Comparison of ENCODE assay signal across 8 mouse cellular contexts in genomic region chr1:133131561-133131905, GRCm38 (mm10). TPM values are rescaled to one million over a fixed set of nuclear protein-coding genes. Genes with fewer than 3 reads are reported as not detected.
DNase-seq lines count a peak whose midpoint lies in the region; ATAC-seq lines count a peak whose summit lies in the region.

No protein-coding gene starts in this region.

- peak overlapping the region; percentile 94 for H3K9ac ChIP-seq in lung, embryonic 15.5 days
- peak overlapping the region; percentile 98 for H3K9ac ChIP-seq in embryonic facial prominence, embryonic 15.5 days
- H3K9ac ChIP-seq in limb, embryonic 13.5 days = peak overlapping the region; percentile 97
- H3K9ac ChIP-seq in neural tube, embryonic 15.5 days (replicated peaks) = peak overlapping the region; percentile 97

- WGBS in lung, embryonic 15.5 days = under 1% methylated on average over 35 of the region's 35 CpGs
- under 1% methylated on average over 35 of the region's 35 CpGs for WGBS in embryonic facial prominence, embryonic 15.5 days
- WGBS in limb, embryonic 13.5 days = 0% methylated on average over 35 of the region's 35 CpGs
- under 1% methylated on average over 35 of the region's 35 CpGs for WGBS in neural tube, embryonic 15.5 days

- H3K27ac ChIP-seq in lung, embryonic 15.5 days = peak overlapping the region; percentile 98
- peak overlapping the region; percentile 98 for H3K27ac ChIP-seq in embryonic facial prominence, embryonic 15.5 days (replicated peaks)
- peak overlapping the region; percentile 97 for H3K27ac ChIP-seq in limb, embryonic 13.5 days
- peak overlapping the region; percentile 98 for H3K27ac ChIP-seq in neural tube, embryonic 15.5 days (replicated peaks)

- no peaks in the 10 kb centered on the region for H3K9me3 ChIP-seq in lung, embryonic 15.5 days
- no peaks in the 10 kb centered on the region for H3K9me3 ChIP-seq in embryonic facial prominence, embryonic 15.5 days (replicated peaks)
- no peaks in the 10 kb centered on the region for H3K9me3 ChIP-seq in limb, embryonic 13.5 days
- H3K9me3 ChIP-seq in neural tube, embryonic 15.5 days (replicated peaks) = no peaks in the 10 kb centered on the region

- H3K4me2 ChIP-seq in lung, embryonic 15.5 days = peak overlapping the region; percentile 89
- peak overlapping the region; percentile 86 for H3K4me2 ChIP-seq in embryonic facial prominence, embryonic 15.5 days (replicated peaks)
- peak overlapping the region; percentile 100 for H3K4me2 ChIP-seq in limb, embryonic 13.5 days (replicated peaks)
- H3K4me2 ChIP-seq in neural tube, embryonic 15.5 days = peak overlapping the region; percentile 98

- peaks cover 19% of the 10 kb centered on the region for H3K4me1 ChIP-seq in lung, embryonic 15.5 days
- H3K4me1 ChIP-seq in embryonic facial prominence, embryonic 15.5 days = peaks cover 44% of the 10 kb centered on the region
- H3K4me1 ChIP-seq in limb, embryonic 13.5 days = peaks cover 48% of the 10 kb centered on the region
- H3K4me1 ChIP-seq in neural tube, embryonic 15.5 days = peaks cover 58% of the 10 kb centered on the region

- no peak; the same call in 1 of the 2 replicates for ATAC-seq in lung, embryonic 15.5 days (ENCODE audit: borderline replicate concordance, extremely low read depth, low FRiP score, low TSS enrichment)
- no peak for ATAC-seq in embryonic facial prominence, embryonic 15.5 days (ENCODE audit: insufficient number of reproducible peaks, low FRiP score, low TSS enrichment, low read depth)
- ATAC-seq in limb, embryonic 13.5 days (ENCODE audit: low FRiP score, low read depth) = no peak
- no peak for ATAC-seq in neural tube, embryonic 15.5 days (ENCODE audit: low FRiP score)

- H3K4me3 ChIP-seq in lung, embryonic 15.5 days = peak overlapping the region; percentile 77
- H3K4me3 ChIP-seq in embryonic facial prominence, embryonic 15.5 days (replicated peaks) = peak overlapping the region; percentile 95
- H3K4me3 ChIP-seq in limb, embryonic 13.5 days = peak overlapping the region; percentile 99
- H3K4me3 ChIP-seq in neural tube, embryonic 15.5 days (replicated peaks) = peak overlapping the region; percentile 80

- no peak for DNase-seq in lung, postnatal 14 days
- no peak for DNase-seq in urinary bladder, postnatal 4 days (ENCODE audit: low spot score in 2 of 2)
- no peak for DNase-seq in thymus, postnatal 4 days
- DNase-seq in frontal cortex, adult 2 months (ENCODE audit: extremely low spot score in 1 of 2, low spot score in 1 of 2) = no peak

- peaks cover 5% of the 10 kb centered on the region; the same call in 1 of the 2 replicates for H3K36me3 ChIP-seq in lung, embryonic 15.5 days
- H3K36me3 ChIP-seq in embryonic facial prominence, embryonic 15.5 days = peaks cover 7% of the 10 kb centered on the region; the same call in 1 of the 2 replicates
- H3K36me3 ChIP-seq in limb, embryonic 13.5 days = peaks cover 20% of the 10 kb centered on the region
- no peaks in the 10 kb centered on the region for H3K36me3 ChIP-seq in neural tube, embryonic 15.5 days

- no peaks in the 10 kb centered on the region for H3K27me3 ChIP-seq in lung, embryonic 15.5 days
- H3K27me3 ChIP-seq in embryonic facial prominence, embryonic 15.5 days = no peaks in the 10 kb centered on the region
- H3K27me3 ChIP-seq in limb, embryonic 13.5 days = no peaks in the 10 kb centered on the region
- H3K27me3 ChIP-seq in neural tube, embryonic 15.5 days (replicated peaks) = no peaks in the 10 kb centered on the region

RNA-seq across cellular contexts. Expression of gene Ppp1r15b, which starts 0.6 kb away (rescaled TPM):
- polyA plus RNA-seq in lung, embryonic 15.5 days (2015; fragmentation: Nextera tagmentation; extraction: Ambion mirVana) = 38.0 and 39.2 TPM in 2 replicates
- 34.8 and 35.6 TPM in 2 replicates for polyA plus RNA-seq in embryonic facial prominence, embryonic 15.5 days (2015; fragmentation: Nextera tagmentation; extraction: Ambion mirVana)
- 31.9 and 35.9 TPM in 2 replicates for polyA plus RNA-seq in limb, embryonic 13.5 days (2015; fragmentation: Nextera tagmentation; extraction: Ambion mirVana)
- 23.4 and 25.4 TPM in 2 replicates for polyA plus RNA-seq in neural tube, embryonic 15.5 days (2015; fragmentation: Nextera tagmentation; extraction: Ambion mirVana)
- 26.3 and 27.2 TPM in 2 replicates for polyA plus RNA-seq in frontal cortex, adult 2 months (2012; rRNA removed)

RNA-seq across cellular contexts. Expression of gene Plekha6, which starts 32.5 kb away (rescaled TPM):
- polyA plus RNA-seq in lung, embryonic 15.5 days (2015; fragmentation: Nextera tagmentation; extraction: Ambion mirVana) = 6.9 and 7.6 TPM in 2 replicates
- 7.2 and 7.8 TPM in 2 replicates for polyA plus RNA-seq in embryonic facial prominence, embryonic 15.5 days (2015; fragmentation: Nextera tagmentation; extraction: Ambion mirVana)
- 1.7 and 2.6 TPM in 2 replicates for polyA plus RNA-seq in limb, embryonic 13.5 days (2015; fragmentation: Nextera tagmentation; extraction: Ambion mirVana)
- polyA plus RNA-seq in neural tube, embryonic 15.5 days (2015; fragmentation: Nextera tagmentation; extraction: Ambion mirVana) = 17.1 and 20.5 TPM in 2 replicates
- 51.7 and 53.6 TPM in 2 replicates for polyA plus RNA-seq in frontal cortex, adult 2 months (2012; rRNA removed)
